Comparison of ENCODE assay signal across 10 mouse cellular contexts in genomic region chr11:59705113-59705512, GRCm38 (mm10). TPM values are rescaled to one million over a fixed set of nuclear protein-coding genes. Genes with fewer than 3 reads are reported as not detected.
DNase-seq lines count a peak whose midpoint lies in the region.
"Had no signal": no experiment of that assay in that cellular context is flagged by ENCODE, and none has a peak within 500 bp of the region (broad histone marks: within the 10 kb centered on the region; RNA-seq: fewer than 3 reads in every experiment).

No protein-coding gene starts in this region.

- DNase-seq in cerebellum, adult 18-20 months, result peak; percentile 50 to 52
- no peak for DNase-seq in cerebellum, postnatal 4 days (ENCODE audit: low spot score in 2 of 2)
- DNase-seq in left cerebral cortex, postnatal 4 days, result peak; percentile 17
- no peak for DNase-seq in left cerebral cortex, postnatal 36 days (ENCODE audit: low spot score in 2 of 2)
- DNase-seq in cerebellum, adult 9-10 months, result peak; percentile 62
- DNase-seq in kidney, postnatal 14 days, result peak; percentile 72
- no peak for DNase-seq in embryo, embryonic 9.5 days (ENCODE audit: extremely low spot score)
- DNase-seq in thymus, adult 18-20 months, result no peak
- DNase-seq: gastrocnemius, postnatal 25 days; right cerebral cortex, postnatal 25 days had no signal

- intact Hi-C loops in left cerebral cortex, postnatal 4 days (cut with DNase I), result no loop called here
- intact Hi-C loops in left cerebral cortex, postnatal 36 days (cut with DNase I), result no loop called here

RNA-seq across cellular contexts. Expression of gene Mprip, which starts 44.0 kb away (rescaled TPM):
- total RNA-seq in left cerebral cortex, postnatal 4 days (2021), result 100 to 1,000 TPM; 270 to 281 TPM
- total RNA-seq in left cerebral cortex, postnatal 36 days (2021), result 100 to 1,000 TPM; 293 to 299 TPM

Comparison
In these comparisons a context has a peak if more than half of its experiments do, and no peak if none do; other contexts are left out.
1. DNase-seq: peak in cerebellum, adult 18-20 months (2 of 2), left cerebral cortex, postnatal 4 days (single experiment), cerebellum, adult 9-10 months (single experiment) and kidney, postnatal 14 days (single experiment); none in cerebellum, postnatal 4 days (0 of 2), left cerebral cortex, postnatal 36 days (0 of 2), embryo, embryonic 9.5 days (single experiment) and thymus, adult 18-20 months (0 of 2).